Mouse (Mus musculus) liver, embryonic 14.5 days (tissue): ENCODE measurements around the gene Creb5. TPM values are rescaled to one million over a fixed set of nuclear protein-coding genes. Genes with fewer than 3 reads are reported as not detected.

ENCODE experiments used
- ATAC-seq: fragments of 200-750 bp; cut with Nextera tagmentation; 2 replicates; pipeline ENCODE4 v1.8.0; 2017; ENCODE audit warnings: moderate number of reproducible peaks, mild to moderate bottlenecking, moderate library complexity; ENCODE audit not compliant: insufficient read depth
- DNase-seq, 3 experiments: peaks; one replicate each; pipeline ENCODE4 v3.0.0-alpha.2; 2012 to 2013; ENCODE audit warnings: low read depth in 3 of 3, low spot score in 3 of 3
- H3K27ac ChIP-seq: fragments of 300-500 bp; sonication (generic); 2 replicates; pipeline ENCODE4 v1.5.1; 2014; ENCODE audit warnings: moderate library complexity, mild to moderate bottlenecking, control low read depth, inconsistent platforms
- H3K27me3 ChIP-seq: fragments of 300-500 bp; sonication (generic); 2 replicates; pipeline ENCODE4 v1.6.1; 2014; ENCODE audit warnings: mild to moderate bottlenecking, low read length, moderate library complexity; ENCODE audit not compliant: control insufficient read depth, insufficient read depth
- H3K36me3 ChIP-seq: fragments of 300-500 bp; sonication (generic); replicated peaks from 2 replicates; pipeline ENCODE4 v1.6.1; 2014; ENCODE audit warnings: low read depth; ENCODE audit not compliant: control insufficient read depth, insufficient read depth
- H3K4me1 ChIP-seq, 2 experiments: fragments of 200-500 bp in 1 of 2; fragments of 300-500 bp in 1 of 2; sonication (generic) in 1 of 2; replicated peaks; 2 replicates each; pipeline ENCODE4 v1.6.1; 2012 to 2014; ENCODE audit warnings: antibody characterized with exemption in 1 of 2, inconsistent platforms in 1 of 2, low read length in 1 of 2; ENCODE audit not compliant: control insufficient read depth in 2 of 2, insufficient read depth in 2 of 2
- H3K4me2 ChIP-seq: fragments of 300-500 bp; sonication (generic); 2 replicates; pipeline ENCODE4 v1.6.1; 2014; ENCODE audit warnings: low read depth, mild to moderate bottlenecking, control low read depth, moderate library complexity
- H3K4me3 ChIP-seq, 2 experiments: fragments of 200-500 bp in 1 of 2; fragments of 300-500 bp in 1 of 2; sonication (generic) in 1 of 2; 2 replicates each; pipeline ENCODE4 v1.5.1; 2012 to 2014; ENCODE audit warnings: low read depth in 2 of 2, low read length in 2 of 2, mild to moderate bottlenecking in 2 of 2, control low read depth in 1 of 2, inconsistent platforms in 1 of 2, moderate library complexity in 1 of 2; ENCODE audit not compliant: insufficient read depth in 1 of 2
- H3K9ac ChIP-seq: fragments of 300-500 bp; sonication (generic); replicated peaks from 2 replicates; pipeline ENCODE4 v1.6.1; 2014; ENCODE audit warnings: mild to moderate bottlenecking, control low read depth, moderate library complexity
- H3K9me3 ChIP-seq: fragments of 300-500 bp; sonication (generic); 2 replicates; pipeline ENCODE4 v1.6.1; 2016; ENCODE audit warnings: low read length, mixed read lengths; ENCODE audit not compliant: control insufficient read depth
- CTCF ChIP-seq: IDR thresholded peaks from 2 replicates; pipeline ENCODE4 v1.5.1; 2016; ENCODE audit warnings: antibody characterized with exemption, low read depth, control low read depth
- EP300 ChIP-seq: IDR thresholded peaks from 2 replicates; pipeline ENCODE4 v1.6.1; 2016; ENCODE audit warnings: antibody characterized with exemption, low read depth
- WGBS: fragments of 180-500 bp; shearing (Covaris S2); extraction: QIAGEN DNeasy Blood & Tissue Kit; methylation state at CpG from one replicate; pipeline ENCODE4 v1.1.7; 2014; ENCODE audit not compliant: insufficient replicate concordance; 5-methylcytosine and 5-hydroxymethylcytosine counted together
- polyA plus RNA-seq, 2 experiments: library from polyadenylated mRNA; depleted of rRNA in 1 of 2; stranded (reverse) in 1 of 2; unstranded in 1 of 2; fragments of >200 nt; fragmentation: Nextera tagmentation in 1 of 2; extraction: Ambion mirVana in 1 of 2; gene quantifications; 2 replicates each; pipeline versions ENCODE4 v1.2.1 to v1.2.3; 2012 to 2014

The Creb5 gene
- polyA plus RNA-seq, 2 experiments, result 0.04 to 0.06 TPM

DNA sequence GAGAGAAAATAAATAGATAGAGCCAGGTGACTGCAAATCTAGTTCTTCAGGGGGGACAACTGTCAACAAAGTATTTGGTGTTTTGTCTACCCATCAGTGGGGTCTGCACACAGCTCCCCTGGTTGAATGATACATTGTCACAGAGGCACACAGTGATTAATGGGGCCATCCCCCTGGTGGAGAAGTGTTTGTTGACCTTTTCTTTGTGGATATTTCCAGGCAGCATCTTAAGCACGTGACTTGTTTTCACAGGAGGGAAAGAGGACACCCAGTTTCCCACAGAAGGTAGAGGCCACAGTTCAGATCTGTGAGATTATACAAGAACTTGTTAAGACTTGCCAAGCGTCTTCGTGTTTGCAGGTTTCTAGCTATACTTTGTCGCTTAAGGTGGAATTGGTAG lies 370.4 kb downstream of the Creb5 start:
- no peak overlapping the region for H3K4me2 ChIP-seq
- H3K27me3 ChIP-seq, result no peaks in the 10 kb centered on the region
- no peak overlapping the region for H3K4me3 ChIP-seq
- DNase-seq (no peak), ATAC-seq (no peak)
- H3K27ac ChIP-seq, result no peak overlapping the region
- H3K4me1 ChIP-seq, result no peaks in the 10 kb centered on the region
- 42% methylated on average over 4 of the region's 4 CpGs for WGBS
- H3K36me3 ChIP-seq, result no peaks in the 10 kb centered on the region
- no peaks in the 10 kb centered on the region for H3K9me3 ChIP-seq
- TF ChIP-seq CTCF, result no peak
- TF ChIP-seq EP300, result no peak
- H3K9ac ChIP-seq, result no peak overlapping the region

DNA sequence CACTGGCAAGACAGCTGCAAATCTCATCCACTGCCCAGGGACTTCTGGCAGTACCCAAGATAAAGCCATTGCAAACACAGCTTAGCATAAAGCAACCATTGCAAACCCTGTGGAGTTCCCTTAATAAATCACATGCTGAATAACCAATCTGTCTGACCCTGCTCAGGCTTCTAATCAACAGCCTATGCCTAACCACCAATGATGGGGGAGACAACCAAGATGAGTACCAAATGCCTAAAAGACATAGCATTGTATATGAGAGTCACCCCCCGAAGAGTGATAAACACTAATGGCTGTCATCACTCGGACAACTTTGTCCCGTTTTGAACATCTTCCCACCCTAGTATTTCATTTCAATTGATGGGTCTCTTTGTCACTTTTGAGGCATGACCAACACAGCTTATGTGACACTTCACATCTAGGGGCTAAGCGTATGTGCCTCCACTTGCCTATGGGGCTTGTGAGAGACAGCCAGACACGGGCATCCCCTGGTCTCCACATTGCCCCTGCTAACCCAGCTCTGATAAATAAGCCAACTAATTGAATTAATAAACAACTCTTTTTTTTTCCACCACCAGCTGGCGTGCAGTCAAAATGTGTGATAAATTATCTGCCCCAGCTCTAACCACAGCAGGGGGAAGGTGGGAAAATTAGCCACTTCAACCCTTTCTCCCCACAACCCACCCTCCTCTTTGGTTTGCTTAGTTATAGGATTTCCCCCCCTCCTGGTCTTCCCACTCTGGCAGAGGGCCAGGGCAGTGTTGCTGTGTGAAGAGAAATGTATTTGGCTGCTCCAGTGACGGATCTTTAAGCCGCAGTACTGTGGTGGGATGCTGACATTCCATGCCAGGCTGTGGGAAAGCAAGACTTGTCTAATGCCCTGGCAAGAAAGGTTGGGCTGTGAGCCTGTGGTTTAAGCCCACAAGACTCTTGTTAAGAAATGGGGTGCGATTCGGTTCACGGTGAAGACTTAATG lies 376.1 kb downstream of the Creb5 start:
- H3K9ac ChIP-seq, result no peak overlapping the region
- TF ChIP-seq CTCF (no peak), EP300 (no peak)
- WGBS, result 68% methylated on average over 11 of the region's 11 CpGs
- DNase-seq (no peak), ATAC-seq (no peak)
- H3K4me1 ChIP-seq, result no peaks in the 10 kb centered on the region
- no peaks in the 10 kb centered on the region for H3K9me3 ChIP-seq
- H3K27ac ChIP-seq, result no peak overlapping the region
- H3K36me3 ChIP-seq, result no peaks in the 10 kb centered on the region
- H3K4me3 ChIP-seq, result no peak overlapping the region
- H3K27me3 ChIP-seq, result no peaks in the 10 kb centered on the region
- H3K4me2 ChIP-seq, result no peak overlapping the region

GRCm38 (mm10) chr6:53664759-53665158 lies 377.7 kb downstream of the Creb5 start:
- Histone ChIP-seq H3K4me3 (no peak overlapping the region), H3K9ac (no peak overlapping the region), H3K27ac (no peak overlapping the region), H3K9me3 (no peaks in the 10 kb centered on the region), H3K4me2 (no peak overlapping the region), H3K36me3 (no peaks in the 10 kb centered on the region), H3K4me1 (no peaks in the 10 kb centered on the region), H3K27me3 (no peaks in the 10 kb centered on the region)
- TF ChIP-seq CTCF, result no peak
- TF ChIP-seq EP300, result no peak
- no peak for ATAC-seq
- WGBS, result 35% methylated on average over 1 of the region's 1 CpGs
- DNase-seq, result no peak

GRCm38 (mm10) chr6:53666503-53666902 lies 379.4 kb downstream of the Creb5 start:
- ATAC-seq (no peak), DNase-seq (no peak)
- Histone ChIP-seq H3K36me3 (no peaks in the 10 kb centered on the region), H3K4me3 (no peak overlapping the region), H3K9ac (no peak overlapping the region), H3K4me1 (no peaks in the 10 kb centered on the region), H3K9me3 (no peaks in the 10 kb centered on the region), H3K27ac (no peak overlapping the region), H3K27me3 (no peaks in the 10 kb centered on the region), H3K4me2 (no peak overlapping the region)
- TF ChIP-seq EP300 (no peak), CTCF (no peak)
- WGBS, result 42% methylated on average over 5 of the region's 5 CpGs

- Histone ChIP-seq H3K4me3 (no peak overlapping the region), H3K27ac (no peak overlapping the region), H3K27me3 (no peaks in the 10 kb centered on the region), H3K9me3 (no peaks in the 10 kb centered on the region), H3K9ac (no peak overlapping the region), H3K36me3 (no peaks in the 10 kb centered on the region), H3K4me2 (no peak overlapping the region), H3K4me1 (no peaks in the 10 kb centered on the region)
- no peak for DNase-seq
- TF ChIP-seq EP300 (no peak), CTCF (no peak)
- no peak for ATAC-seq
- WGBS, result 38% methylated on average over 1 of the region's 1 CpGs
Measured at GRCm38 (mm10) chr6:53678307-53678706, 391.2 kb downstream of the Creb5 start.
